Mouse (Mus musculus): ENCODE data around the gene Gpr87. TPM values are rescaled to one million over a fixed set of nuclear protein-coding genes. Genes with fewer than 3 reads are reported as not detected.

The Gpr87 gene
- polyA plus RNA-seq, 1 experiment from 2014 or later = 0.17 TPM

- no peak overlapping the region for H3K4me3 ChIP-seq
Observed at GRCm38 (mm10) chr3:59181134-59181533, 13.8 kb downstream of the Gpr87 start.

GRCm38 (mm10) chr3:59176871-59177270, 18.0 kb downstream of the Gpr87 start:
- H3K9ac ChIP-seq (replicated peaks) = no peak overlapping the region
- no peaks in the 10 kb centered on the region for H3K27me3 ChIP-seq
- H3K4me3 ChIP-seq = no peak overlapping the region
- ATAC-seq (ENCODE audit: low FRiP score, low read depth) = no peak
- H3K36me3 ChIP-seq = no peaks in the 10 kb centered on the region
- WGBS = 63% methylated on average over 5 of the region's 5 CpGs
- no peaks in the 10 kb centered on the region for H3K4me1 ChIP-seq
- no peak overlapping the region for H3K4me2 ChIP-seq (replicated peaks)
- no peak overlapping the region for H3K27ac ChIP-seq (replicated peaks)
- H3K9me3 ChIP-seq = no peaks in the 10 kb centered on the region

More at GRCm38 (mm10) chr3:59181134-59181533, 13.8 kb downstream of the Gpr87 start:
- Histone ChIP-seq H3K4me2 (replicated peaks) (no peak overlapping the region), H3K4me1 (0 out of 2 replicates have a peak, but pooled peaks cover 4% of the 10 kb centered on the region), H3K27me3 (no peaks in the 10 kb centered on the region), H3K27ac (replicated peaks) (no peak overlapping the region), H3K36me3 (no peaks in the 10 kb centered on the region), H3K9me3 (no peaks in the 10 kb centered on the region), H3K9ac (replicated peaks) (no peak overlapping the region)
- 74% methylated on average over 5 of the region's 5 CpGs for WGBS
- no peak; the same call in 1 of the 2 replicates for ATAC-seq (ENCODE audit: low FRiP score, low read depth)

- WGBS = 46% methylated on average over 5 of the region's 5 CpGs
- H3K4me1 ChIP-seq = no peaks in the 10 kb centered on the region
- ATAC-seq (ENCODE audit: low FRiP score, low read depth) = peak; percentile 60; the same call in 1 of the 2 replicates
Observed at GRCm38 (mm10) chr3:59175234-59175633, 19.7 kb downstream of the Gpr87 start.

DNA sequence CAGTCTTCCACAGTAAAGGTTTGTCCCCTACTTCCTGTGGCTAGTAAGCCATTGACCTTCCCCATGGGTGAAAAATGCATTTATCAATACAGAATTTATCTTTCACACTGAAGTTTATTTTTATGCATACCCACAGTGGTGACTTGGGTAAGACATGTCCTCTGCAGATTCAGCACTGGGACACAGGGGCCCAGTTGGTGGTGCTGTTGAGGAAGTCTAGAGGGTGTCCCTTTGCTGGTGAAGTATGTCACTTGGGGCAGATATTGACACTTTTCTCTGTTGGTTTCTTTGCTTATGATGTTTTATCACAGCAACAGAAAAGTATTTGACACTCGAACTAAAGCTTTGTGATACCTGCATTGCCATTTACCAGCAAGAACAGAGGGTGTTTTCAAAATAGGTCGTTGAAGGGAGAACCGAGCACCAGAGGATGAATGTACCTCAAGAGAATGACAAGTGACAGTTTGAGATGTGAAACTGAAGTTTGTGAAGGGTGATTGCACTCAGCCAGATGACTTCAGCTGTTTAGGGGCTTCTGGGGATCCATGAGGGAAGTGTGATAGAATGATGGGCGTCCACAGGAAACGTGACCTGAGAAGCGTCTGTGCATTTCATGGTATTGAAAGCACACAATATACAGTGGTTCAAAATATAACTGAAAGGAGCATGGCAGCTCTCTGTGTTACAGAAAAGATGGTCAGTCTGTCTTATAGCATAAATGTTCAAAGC, 20.3 kb downstream of the Gpr87 start:
- no peaks in the 10 kb centered on the region for H3K36me3 ChIP-seq
- H3K9ac ChIP-seq (replicated peaks) = no peak overlapping the region
- WGBS = 83% methylated on average over 6 of the region's 6 CpGs
- ATAC-seq (ENCODE audit: low FRiP score, low read depth) = no peak
- H3K4me3 ChIP-seq = no peak overlapping the region
- H3K27ac ChIP-seq (replicated peaks) = no peak overlapping the region
- no peak overlapping the region for H3K4me2 ChIP-seq (replicated peaks)
- H3K27me3 ChIP-seq = no peaks in the 10 kb centered on the region
- no peaks in the 10 kb centered on the region for H3K9me3 ChIP-seq
- H3K4me1 ChIP-seq = no peaks in the 10 kb centered on the region

More at GRCm38 (mm10) chr3:59175234-59175633, 19.7 kb downstream of the Gpr87 start:
- Histone ChIP-seq H3K36me3 (no peaks in the 10 kb centered on the region), H3K4me3 (no peak overlapping the region), H3K27ac (replicated peaks) (no peak overlapping the region), H3K4me2 (replicated peaks) (no peak overlapping the region), H3K9ac (replicated peaks) (no peak overlapping the region), H3K27me3 (no peaks in the 10 kb centered on the region), H3K9me3 (no peaks in the 10 kb centered on the region)

GRCm38 (mm10) chr3:59169921-59170627, 24.8 kb downstream of the Gpr87 start:
- Histone ChIP-seq H3K4me3 (no peak overlapping the region), H3K4me1 (no peaks in the 10 kb centered on the region)

GRCm38 (mm10) chr3:59169215-59169614, 25.7 kb downstream of the Gpr87 start:
- Histone ChIP-seq H3K9ac (replicated peaks) (no peak overlapping the region), H3K4me3 (no peak overlapping the region), H3K27me3 (no peaks in the 10 kb centered on the region), H3K36me3 (no peaks in the 10 kb centered on the region), H3K4me1 (no peaks in the 10 kb centered on the region), H3K9me3 (no peaks in the 10 kb centered on the region), H3K4me2 (replicated peaks) (no peak overlapping the region), H3K27ac (replicated peaks) (no peak overlapping the region)
- WGBS = 88% methylated on average over 4 of the region's 4 CpGs
- no peak for ATAC-seq (ENCODE audit: low FRiP score, low read depth)

More at GRCm38 (mm10) chr3:59169921-59170627, 24.8 kb downstream of the Gpr87 start:
- H3K9me3 ChIP-seq = no peaks in the 10 kb centered on the region
- H3K27me3 ChIP-seq = no peaks in the 10 kb centered on the region
- WGBS = 52% methylated on average over 2 of the region's 2 CpGs
- no peak overlapping the region for H3K27ac ChIP-seq (replicated peaks)
- no peak overlapping the region for H3K4me2 ChIP-seq (replicated peaks)
- no peak for ATAC-seq (ENCODE audit: low FRiP score, low read depth)
- H3K36me3 ChIP-seq = no peaks in the 10 kb centered on the region
- H3K9ac ChIP-seq (replicated peaks) = no peak overlapping the region

DNA sequence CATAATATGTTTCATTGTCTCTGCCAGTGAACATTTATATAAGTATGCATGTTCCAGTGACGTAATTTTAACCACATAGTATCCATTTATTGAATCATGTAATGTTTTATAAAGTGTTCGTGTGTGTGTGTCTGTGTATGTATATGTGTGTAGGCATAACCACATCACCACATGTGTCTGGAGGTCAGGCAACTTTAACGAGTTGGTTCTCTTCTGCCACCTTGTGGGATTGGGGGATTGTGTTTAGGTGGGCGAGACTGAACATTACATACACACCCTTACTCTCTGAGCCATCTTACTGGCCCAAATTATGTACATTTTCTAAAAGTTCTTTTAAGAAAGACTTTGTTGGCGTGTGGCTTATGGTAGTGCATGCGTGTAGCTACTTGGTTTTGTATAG, 26.4 kb downstream of the Gpr87 start:
- H3K4me2 ChIP-seq (replicated peaks) = no peak overlapping the region
- WGBS = 85% methylated on average over 6 of the region's 6 CpGs

GRCm38 (mm10) chr3:59167417-59168054, 27.4 kb downstream of the Gpr87 start:
- Histone ChIP-seq H3K9me3 (no peaks in the 10 kb centered on the region), H3K4me1 (no peaks in the 10 kb centered on the region), H3K4me2 (replicated peaks) (no peak overlapping the region), H3K27me3 (no peaks in the 10 kb centered on the region), H3K36me3 (no peaks in the 10 kb centered on the region), H3K9ac (replicated peaks) (no peak overlapping the region), H3K4me3 (no peak overlapping the region), H3K27ac (replicated peaks) (no peak overlapping the region)
- ATAC-seq (ENCODE audit: low FRiP score, low read depth) = no peak
- WGBS = 77% methylated on average over 2 of the region's 2 CpGs

More for the DNA sequence above, 26.4 kb downstream of the Gpr87 start:
- Histone ChIP-seq H3K4me1 (no peaks in the 10 kb centered on the region), H3K27ac (replicated peaks) (no peak overlapping the region), H3K4me3 (no peak overlapping the region), H3K36me3 (no peaks in the 10 kb centered on the region), H3K9ac (replicated peaks) (no peak overlapping the region), H3K27me3 (no peaks in the 10 kb centered on the region), H3K9me3 (no peaks in the 10 kb centered on the region)
- no peak for ATAC-seq (ENCODE audit: low FRiP score, low read depth)

DNA sequence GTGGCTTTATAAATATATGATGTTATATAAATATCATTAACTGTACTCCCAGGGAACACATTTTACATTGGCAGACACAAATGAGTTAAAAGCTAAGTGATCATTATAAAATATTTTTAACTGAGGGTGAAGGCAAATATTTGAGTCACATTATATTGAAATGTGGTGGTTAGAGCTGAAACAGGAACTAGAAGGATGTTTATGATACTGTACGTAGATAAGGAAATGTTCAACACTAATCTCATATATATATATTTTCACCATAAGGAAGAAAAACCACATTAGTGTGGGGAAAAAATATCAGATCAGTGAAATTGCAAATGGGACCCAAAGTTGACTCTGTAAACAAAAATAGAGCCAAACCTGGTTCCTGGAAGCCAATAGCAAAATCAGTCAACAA, 34.4 kb downstream of the Gpr87 start:
- Histone ChIP-seq H3K9me3 (no peaks in the 10 kb centered on the region), H3K9ac (replicated peaks) (no peak overlapping the region), H3K4me3 (no peak overlapping the region), H3K4me1 (no peaks in the 10 kb centered on the region), H3K27me3 (no peaks in the 10 kb centered on the region), H3K36me3 (no peaks in the 10 kb centered on the region), H3K27ac (replicated peaks) (no peak overlapping the region), H3K4me2 (replicated peaks) (no peak overlapping the region)
- 94% methylated on average over 1 of the region's 1 CpGs for WGBS
- ATAC-seq (ENCODE audit: low FRiP score, low read depth) = no peak

DNA sequence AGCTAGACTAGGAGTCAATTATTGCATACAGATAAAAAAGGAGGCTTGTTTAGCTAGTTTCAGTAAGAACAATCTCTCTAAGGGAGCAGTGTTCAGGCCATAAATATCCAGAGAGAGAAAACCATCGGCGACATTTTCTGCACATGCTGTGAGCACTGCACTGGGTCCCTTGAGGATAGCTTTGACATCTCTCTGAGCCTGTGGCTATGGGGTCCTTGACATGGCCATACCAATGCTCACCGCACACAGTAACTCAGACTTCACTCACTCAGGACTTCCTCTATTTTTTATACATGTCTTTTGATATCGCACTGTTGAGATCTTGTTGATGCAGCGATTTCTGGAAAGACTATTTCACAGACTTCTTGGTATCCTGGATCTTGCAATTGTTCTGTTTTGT, 37.9 kb downstream of the Gpr87 start:
- Histone ChIP-seq H3K27me3 (no peaks in the 10 kb centered on the region), H3K27ac (replicated peaks) (no peak overlapping the region), H3K4me3 (no peak overlapping the region), H3K36me3 (no peaks in the 10 kb centered on the region), H3K9me3 (no peaks in the 10 kb centered on the region), H3K4me2 (replicated peaks) (no peak overlapping the region), H3K4me1 (no peaks in the 10 kb centered on the region), H3K9ac (replicated peaks) (no peak overlapping the region)
- no peak for ATAC-seq (ENCODE audit: low FRiP score, low read depth)
- WGBS = 93% methylated on average over 5 of the region's 5 CpGs

GRCm38 (mm10) chr3:59155404-59155803, 39.5 kb downstream of the Gpr87 start:
- Histone ChIP-seq H3K4me3 (no peak overlapping the region), H3K27me3 (no peaks in the 10 kb centered on the region), H3K36me3 (no peaks in the 10 kb centered on the region), H3K27ac (replicated peaks) (no peak overlapping the region), H3K4me2 (replicated peaks) (no peak overlapping the region), H3K9ac (replicated peaks) (no peak overlapping the region), H3K4me1 (no peaks in the 10 kb centered on the region), H3K9me3 (no peaks in the 10 kb centered on the region)
- ATAC-seq (ENCODE audit: low FRiP score, low read depth) = no peak
- WGBS = 98% methylated on average over 6 of the region's 6 CpGs

- Histone ChIP-seq H3K27me3 (no peaks in the 10 kb centered on the region), H3K9ac (replicated peaks) (no peak overlapping the region), H3K27ac (replicated peaks) (no peak overlapping the region), H3K4me3 (no peak overlapping the region), H3K4me1 (no peaks in the 10 kb centered on the region), H3K36me3 (no peaks in the 10 kb centered on the region), H3K4me2 (replicated peaks) (no peak overlapping the region), H3K9me3 (no peaks in the 10 kb centered on the region)
- ATAC-seq (ENCODE audit: low FRiP score, low read depth) = no peak
- WGBS = 85% methylated on average over 2 of the region's 2 CpGs
Observed at GRCm38 (mm10) chr3:59154888-59155287, 40.0 kb downstream of the Gpr87 start.
